In the genomic region with DNA sequence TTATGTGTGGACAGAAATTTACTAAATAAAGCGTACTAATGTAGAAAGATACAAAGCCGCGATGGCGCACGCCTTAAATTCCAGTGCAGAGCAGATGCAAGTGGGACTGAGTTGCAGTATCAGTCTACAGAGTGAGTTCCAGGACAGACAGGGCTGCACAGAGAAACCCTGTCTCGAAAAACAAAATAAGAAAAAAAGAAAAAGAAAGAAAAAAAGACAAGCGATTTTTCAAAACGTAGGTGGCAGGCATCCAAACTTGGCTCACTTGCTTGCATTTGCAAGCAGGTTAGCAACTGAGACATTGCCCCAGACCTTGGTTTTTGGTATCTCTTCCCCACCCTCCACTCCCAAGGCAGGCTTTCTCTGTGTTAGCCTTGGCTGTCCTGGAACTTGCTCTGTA, we compare ENCODE assay signal across 8 mouse cellular contexts. TPM values are rescaled to one million over a fixed set of nuclear protein-coding genes. Genes with fewer than 3 reads are reported as not detected.
DNase-seq lines count a peak whose midpoint lies in the region; ATAC-seq lines count a peak whose summit lies in the region.

No protein-coding gene starts in this region.

- no peaks in the 10 kb centered on the region for H3K27me3 ChIP-seq in limb, embryonic 13.5 days
- H3K27me3 ChIP-seq in stomach, embryonic 16.5 days (ENCODE audit: control insufficient read depth, insufficient read depth, low read length): no peaks in the 10 kb centered on the region

- 27% methylated on average over 8 of the region's 8 CpGs for WGBS in limb, embryonic 13.5 days
- 15% methylated on average over 8 of the region's 8 CpGs for WGBS in stomach, embryonic 16.5 days

- no peak for ATAC-seq in limb, embryonic 13.5 days (ENCODE audit: low FRiP score, low read depth)
- ATAC-seq in stomach, embryonic 16.5 days (ENCODE audit: insufficient read depth, low FRiP score): no peak

- H3K4me2 ChIP-seq in limb, embryonic 13.5 days (replicated peaks): peak overlapping the region; percentile 97
- peak overlapping the region; percentile 44 for H3K4me2 ChIP-seq in stomach, embryonic 16.5 days (ENCODE audit: low read depth, low read length)

- peak; percentile 50 for DNase-seq in adrenal gland, postnatal 14 days
- no peak for DNase-seq in adrenal gland, postnatal 10 days
- DNase-seq in ovary, adult 18-20 months (ENCODE audit: low spot score): peak; percentile 69
- no peak for DNase-seq in ovary, postnatal 14 days (ENCODE audit: low spot score)
- DNase-seq in layer of hippocampus, adult 8-10 months (ENCODE audit: low spot score in 2 of 2): no peak
- DNase-seq in cerebellum, adult 11 months: no peak

- no peak overlapping the region for H3K9ac ChIP-seq in limb, embryonic 13.5 days
- H3K9ac ChIP-seq in stomach, embryonic 16.5 days (ENCODE audit: low read length): peak overlapping the region; percentile 17; the same call in 1 of the 2 replicates

- H3K9me3 ChIP-seq in limb, embryonic 13.5 days: no peaks in the 10 kb centered on the region
- H3K9me3 ChIP-seq in stomach, embryonic 16.5 days (replicated peaks; ENCODE audit: control insufficient read depth, low read length): no peaks in the 10 kb centered on the region

- peak overlapping the region; percentile 88; the same call in 1 of the 2 replicates for H3K4me3 ChIP-seq in limb, embryonic 13.5 days
- H3K4me3 ChIP-seq in stomach, embryonic 16.5 days (replicated peaks; ENCODE audit: low read length): 0 out of 2 replicates have a peak overlapping the region, but pooled peaks have one; percentile 11

- peak overlapping the region; percentile 91 for H3K27ac ChIP-seq in limb, embryonic 13.5 days
- peak overlapping the region; percentile 73 for H3K27ac ChIP-seq in stomach, embryonic 16.5 days (ENCODE audit: low read length)

- peaks cover 25% of the 10 kb centered on the region for H3K36me3 ChIP-seq in limb, embryonic 13.5 days
- no peaks in the 10 kb centered on the region for H3K36me3 ChIP-seq in stomach, embryonic 16.5 days (ENCODE audit: control insufficient read depth, insufficient read depth, low read length)

- peaks cover 40% of the 10 kb centered on the region for H3K4me1 ChIP-seq in limb, embryonic 13.5 days
- peaks cover 42% of the 10 kb centered on the region for H3K4me1 ChIP-seq in stomach, embryonic 16.5 days (ENCODE audit: control insufficient read depth, insufficient read depth, low read length)

RNA-seq across cellular contexts. Expression of a gene that starts 0.7 kb away (rescaled TPM):
- total RNA-seq in adrenal gland, postnatal 14 days (2021): 75.3 and 87.2 TPM in 2 replicates
- total RNA-seq in adrenal gland, postnatal 10 days (2021): 10 to 100 TPM; 73.7 to 83.7 TPM
- 118 and 119 TPM in 2 replicates for polyA plus RNA-seq in limb, embryonic 13.5 days (2015; fragmentation: Nextera tagmentation; extraction: Ambion mirVana)
- 89.9 and 94.0 TPM in 2 replicates for polyA plus RNA-seq in stomach, embryonic 16.5 days (2015; fragmentation: Nextera tagmentation; extraction: Ambion mirVana)
- total RNA-seq in layer of hippocampus, adult 8-10 months (2022): 100 to 1,000 TPM in 3 of 4 experiments, 10 to 100 TPM in 1; 89.6 to 111 (median 107) TPM

RNA-seq across cellular contexts. Expression of a gene that starts 2.7 kb away (rescaled TPM):
- total RNA-seq in adrenal gland, postnatal 14 days (2021): 23.5 and 24.8 TPM in 2 replicates
- total RNA-seq in adrenal gland, postnatal 10 days (2021): 10 to 100 TPM; 19.5 to 24.8 TPM
- 23.0 and 25.8 TPM in 2 replicates for polyA plus RNA-seq in limb, embryonic 13.5 days (2015; fragmentation: Nextera tagmentation; extraction: Ambion mirVana)
- 23.1 and 24.7 TPM in 2 replicates for polyA plus RNA-seq in stomach, embryonic 16.5 days (2015; fragmentation: Nextera tagmentation; extraction: Ambion mirVana)
- total RNA-seq in layer of hippocampus, adult 8-10 months (2022): 10 to 100 TPM; 22.9 to 30.0 (median 26.7) TPM

RNA-seq across cellular contexts. Expression of a gene that starts 23.6 kb away (rescaled TPM):
- total RNA-seq in adrenal gland, postnatal 14 days (2021): 239 and 241 TPM in 2 replicates
- total RNA-seq in adrenal gland, postnatal 10 days (2021): 100 to 1,000 TPM; 239 to 266 TPM
- 502 and 514 TPM in 2 replicates for polyA plus RNA-seq in limb, embryonic 13.5 days (2015; fragmentation: Nextera tagmentation; extraction: Ambion mirVana)
- polyA plus RNA-seq in stomach, embryonic 16.5 days (2015; fragmentation: Nextera tagmentation; extraction: Ambion mirVana): 150 and 156 TPM in 2 replicates
- total RNA-seq in layer of hippocampus, adult 8-10 months (2022): 100 to 1,000 TPM; 310 to 354 (median 329) TPM

RNA-seq across cellular contexts. Expression of a gene that starts 36.1 kb away (rescaled TPM):
- total RNA-seq in adrenal gland, postnatal 14 days (2021): 81.2 and 83.2 TPM in 2 replicates
- total RNA-seq in adrenal gland, postnatal 10 days (2021): 10 to 100 TPM; 83.6 to 93.2 TPM
- polyA plus RNA-seq in limb, embryonic 13.5 days (2015; fragmentation: Nextera tagmentation; extraction: Ambion mirVana): 76.1 and 81.6 TPM in 2 replicates
- polyA plus RNA-seq in stomach, embryonic 16.5 days (2015; fragmentation: Nextera tagmentation; extraction: Ambion mirVana): 52.6 and 55.6 TPM in 2 replicates
- 100 to 1,000 TPM; 274 to 323 (median 303) TPM for total RNA-seq in layer of hippocampus, adult 8-10 months (2022)

RNA-seq across cellular contexts. Expression of a gene that starts 36.3 kb away (rescaled TPM):
- 35.2 and 45.1 TPM in 2 replicates for total RNA-seq in adrenal gland, postnatal 14 days (2021)
- 10 to 100 TPM; 37.6 to 38.6 TPM for total RNA-seq in adrenal gland, postnatal 10 days (2021)
- polyA plus RNA-seq in limb, embryonic 13.5 days (2015; fragmentation: Nextera tagmentation; extraction: Ambion mirVana): 33.1 and 33.9 TPM in 2 replicates
- 32.6 and 34.8 TPM in 2 replicates for polyA plus RNA-seq in stomach, embryonic 16.5 days (2015; fragmentation: Nextera tagmentation; extraction: Ambion mirVana)
- total RNA-seq in layer of hippocampus, adult 8-10 months (2022): 10 to 100 TPM; 29.8 to 37.7 (median 32.4) TPM

Comparison
In these comparisons a context has a peak if more than half of its experiments do, and no peak if none do; other contexts are left out.
1. DNase-seq: peak in adrenal gland, postnatal 14 days (single experiment) and ovary, adult 18-20 months (single experiment); none in adrenal gland, postnatal 10 days (single experiment), ovary, postnatal 14 days (single experiment), layer of hippocampus, adult 8-10 months (0 of 2) and cerebellum, adult 11 months (single experiment).